Mouse (Mus musculus): Measurements from ENCODE around the gene Begain.

DNA sequence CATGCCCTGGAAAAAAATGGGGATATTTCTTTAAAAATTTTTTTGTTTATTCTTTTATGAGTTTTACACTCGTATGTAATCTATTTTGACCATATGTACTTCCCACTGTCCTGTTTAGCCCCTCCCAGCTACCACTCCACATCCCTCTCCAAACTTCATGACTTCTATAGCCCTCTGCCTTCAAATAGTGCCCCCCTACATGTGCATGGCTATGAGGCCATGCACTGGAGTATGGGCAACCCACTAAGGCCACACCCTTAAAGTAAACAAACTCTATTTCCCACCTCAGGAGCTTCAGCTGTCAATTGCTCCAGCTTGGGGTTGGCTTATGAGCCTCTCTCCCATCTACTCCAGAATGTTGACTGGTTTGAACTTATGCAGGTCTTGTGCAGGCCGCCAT, 18.1 kb upstream of the Begain start:
- no peak for TF ChIP-seq MXI1 (IDR thresholded peaks at IDR 0.05; ENCODE audit: low read depth, low read length)
- no peak for TF ChIP-seq POLR2A (IDR thresholded peaks at IDR 0.05; ENCODE audit: control insufficient read depth in 1 of 2, insufficient read depth in 1 of 2, low read depth in 1 of 2, low read length in 2 of 2, poor library complexity in 1 of 2)
- no peak for TF ChIP-seq USF2 (IDR thresholded peaks at IDR 0.05; ENCODE audit: borderline replicate concordance in 1 of 2, insufficient read depth in 1 of 2, low read depth in 1 of 2, low read length in 2 of 2)
- TF ChIP-seq EP300 (IDR thresholded peaks at IDR 0.05; ENCODE audit: low read depth in 1 of 2, low read length in 2 of 2), result no peak
- TF ChIP-seq GABPA (IDR thresholded peaks at IDR 0.05; ENCODE audit: low read depth, low read length), result no peak
- no peak for TF ChIP-seq POLR2AphosphoS2 (IDR thresholded peaks at IDR 0.05; ENCODE audit: low read length)

Data from MEL (cell line).